Mouse (Mus musculus): ENCODE data around the gene Snx32.
"Not testable (repeated sequence)": the region's sequence is repeated elsewhere in the genome, so short reads cannot be mapped to it uniquely, and the experiment has no call there.

Snx32 gene

DNA sequence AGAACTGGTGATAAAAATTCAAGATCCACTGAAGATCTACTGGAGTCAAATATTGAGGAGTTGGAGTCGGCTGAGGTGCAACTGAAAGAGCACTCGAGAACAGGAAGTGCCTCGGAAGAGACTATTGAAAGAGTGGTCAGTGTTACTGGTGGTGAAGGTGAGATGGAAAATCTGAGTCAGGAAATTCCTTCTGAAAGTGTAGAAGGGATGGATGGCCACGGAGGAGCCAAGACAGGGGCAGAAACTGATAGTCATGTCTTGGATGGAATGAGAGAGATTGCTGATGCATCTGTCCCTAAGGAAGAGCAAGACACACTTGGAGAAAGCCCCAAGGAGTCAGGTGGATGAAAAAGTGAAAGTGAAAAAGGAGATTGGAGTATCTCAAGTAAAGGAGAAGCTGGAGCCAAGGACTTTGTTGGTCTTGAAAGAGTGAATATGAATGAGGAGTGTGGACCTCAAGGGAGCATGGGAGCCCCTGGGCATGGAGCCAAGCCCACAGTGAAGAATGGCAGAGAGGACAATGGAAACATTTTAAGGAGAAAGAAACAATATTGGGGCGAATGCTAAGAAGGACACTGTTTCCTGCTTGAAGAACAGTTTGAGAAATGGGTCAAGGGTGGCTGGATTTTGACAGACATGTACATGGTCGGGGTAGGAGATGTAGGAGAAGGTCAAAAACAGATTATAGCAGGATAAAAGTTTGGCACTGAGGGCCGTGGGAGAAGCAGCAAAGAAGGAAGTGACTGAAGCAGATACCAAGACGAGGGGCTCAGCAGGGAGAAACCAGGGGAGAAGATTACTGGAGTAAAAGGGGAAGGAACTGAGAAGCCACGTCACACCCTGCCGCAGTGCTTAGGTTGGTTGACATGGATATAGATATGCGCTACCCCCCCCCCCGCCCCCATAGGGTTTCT, 2.0 kb upstream of the Snx32 start:
- CTCF ChIA-PET: interaction anchor here (0.7 kb wide), 1 partner anchor 657 kb away, joined by 5 read pairs; no protein-coding TSS in a partner anchor

DNA sequence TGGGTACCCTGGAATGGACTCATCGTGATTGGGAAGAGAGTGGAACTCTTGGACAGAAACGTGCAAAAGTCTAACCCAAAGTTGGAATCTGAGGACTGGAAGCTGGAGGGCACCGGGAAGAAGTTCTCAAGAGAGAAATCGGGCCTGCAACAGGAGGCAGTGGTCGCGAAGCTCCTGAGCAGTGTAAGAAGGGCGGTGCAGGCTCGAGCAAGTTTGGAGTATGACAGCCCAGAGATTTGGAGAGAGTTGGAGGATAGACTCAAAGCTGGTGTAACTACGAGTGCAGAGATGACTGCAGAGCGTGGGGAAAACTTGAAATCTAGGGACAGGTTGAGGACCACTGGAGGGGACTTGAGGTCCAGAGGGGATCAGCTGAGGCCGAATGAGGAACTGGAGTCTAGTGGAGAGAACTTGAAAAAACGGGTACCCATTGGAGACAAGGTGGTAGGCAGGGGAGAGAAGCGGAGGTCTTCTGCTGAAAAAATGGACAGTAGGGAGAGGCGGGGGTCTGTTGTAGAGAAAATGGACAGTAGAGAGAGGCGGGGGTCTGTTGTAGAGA, 815 bp upstream of the Snx32 start:
- CTCF ChIA-PET: interaction anchor here (0.5 to 1.2 kb wide), 4 partner anchors 21 to 72 kb away, joined by 3 to 8 read pairs (median 3); partner anchors contain the start of genes Cfl1 and Mus81

DNA sequence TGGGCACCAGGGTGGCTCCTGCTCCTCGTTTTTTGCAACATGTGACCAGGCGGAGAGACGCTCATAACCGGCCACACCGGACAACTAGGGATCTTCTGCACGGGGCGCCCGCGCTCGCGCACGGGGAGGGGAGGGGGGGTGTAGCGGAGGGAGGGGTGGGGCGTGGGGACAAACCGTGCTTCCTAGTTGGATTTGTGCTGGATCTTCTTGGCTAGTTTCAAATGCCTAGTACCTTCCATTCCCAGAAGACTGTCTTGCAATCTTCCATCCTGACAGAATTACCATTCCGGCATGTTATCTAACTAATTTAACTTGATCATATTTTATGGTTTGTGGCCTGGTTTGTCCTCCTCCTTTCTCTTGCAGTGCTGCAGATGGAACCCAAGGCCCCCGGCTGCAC, 6.7 kb downstream of the Snx32 start, which contains the start of gene 1700020D05Rik:
Gene 1700020D05Rik, minus strand, starts transcription at position 101 of the 400 bp plus-strand sequence.
- CTCF ChIA-PET: interaction anchor here (0.6 kb wide), 1 partner anchor 1284 kb away, joined by 9 read pairs; no protein-coding TSS in a partner anchor

DNA sequence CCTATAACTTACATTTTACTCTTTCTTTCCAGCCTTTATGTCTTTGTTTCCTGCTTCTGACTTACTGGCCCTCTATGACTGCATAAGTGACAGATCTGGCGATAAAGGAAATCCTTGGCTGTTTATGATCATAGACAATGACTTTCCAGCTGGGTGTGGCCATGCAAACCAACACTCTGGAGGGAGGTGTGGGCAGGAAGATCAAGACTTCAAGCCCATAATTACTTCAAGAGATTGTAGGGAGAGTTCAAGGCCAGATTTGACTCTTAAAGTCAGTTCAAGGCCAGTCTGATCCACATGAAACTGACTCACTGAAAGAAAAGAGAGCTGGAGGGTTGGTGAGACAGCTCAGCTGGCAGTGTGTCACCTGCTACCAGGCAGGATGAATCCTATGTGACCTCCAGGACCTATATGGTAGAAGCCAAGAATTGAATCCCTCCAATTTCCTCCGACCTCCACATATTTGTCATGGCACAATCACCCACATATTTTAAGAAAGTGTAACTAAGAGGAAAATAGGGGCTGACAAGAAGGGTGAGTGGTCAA, 9.9 kb downstream of the Snx32 start:
- CTCF ChIA-PET: no interaction called here

DNA sequence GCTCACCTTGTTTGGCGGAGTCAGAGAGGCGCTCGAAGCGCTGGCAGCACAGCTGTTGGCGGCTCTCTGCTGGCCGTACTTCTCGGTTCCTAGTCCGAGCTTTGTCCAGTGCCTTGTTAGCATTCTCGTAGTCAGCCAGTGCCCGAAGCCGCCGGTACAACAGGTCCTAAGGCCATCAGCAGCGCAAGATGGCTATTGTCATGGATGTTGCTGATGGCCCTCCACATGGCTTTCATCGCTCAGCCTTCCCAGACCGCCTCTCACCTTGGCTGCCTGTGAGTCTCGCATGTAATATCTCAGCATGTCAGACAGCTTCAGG, 14.3 kb downstream of the Snx32 start:
- CTCF ChIA-PET: interaction anchor here (0.5 to 1.1 kb wide), 2 partner anchors 63 to 197 kb away, joined by 3 read pairs; no protein-coding TSS in a partner anchor

DNA sequence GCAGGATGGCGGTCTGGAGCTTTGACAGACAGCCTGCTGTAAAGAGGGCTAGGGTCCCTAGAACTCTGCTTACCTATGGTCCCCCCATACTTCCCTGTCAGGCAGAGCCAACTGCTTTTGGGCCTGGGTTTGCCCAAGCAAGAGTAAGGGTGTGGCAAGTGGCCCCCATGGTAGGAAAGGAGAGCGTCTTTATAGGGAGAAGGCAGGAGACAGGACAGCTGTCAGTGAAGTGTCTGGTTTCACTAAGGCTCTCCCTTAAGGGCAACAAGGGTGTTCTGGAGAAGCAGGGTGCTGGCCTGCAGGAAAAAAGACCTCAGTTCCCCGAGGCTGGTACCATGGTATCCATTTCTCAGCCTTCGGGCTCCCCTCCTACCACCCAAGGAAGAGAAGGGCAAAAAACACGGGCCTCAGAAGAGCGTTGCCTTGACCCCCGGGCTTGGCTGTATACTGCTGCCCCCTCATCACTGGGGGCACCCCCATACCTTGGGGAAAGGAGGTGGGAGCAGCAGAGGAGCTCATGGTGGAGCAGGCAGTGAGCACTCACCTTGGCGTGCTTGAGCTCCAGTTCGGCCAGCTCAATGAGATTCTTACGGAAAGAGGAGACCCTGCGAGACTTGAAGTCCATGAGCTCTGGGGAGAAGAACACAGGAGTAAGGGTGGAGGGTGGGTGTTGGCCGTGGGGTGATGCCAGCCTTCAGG, 14.8 kb downstream of the Snx32 start:
- CTCF ChIA-PET: interaction anchor here (0.6 to 1.1 kb wide), 3 partner anchors 15 to 250 kb away, joined by 3 to 5 read pairs (median 3); partner anchors contain the start of gene Snx32

DNA sequence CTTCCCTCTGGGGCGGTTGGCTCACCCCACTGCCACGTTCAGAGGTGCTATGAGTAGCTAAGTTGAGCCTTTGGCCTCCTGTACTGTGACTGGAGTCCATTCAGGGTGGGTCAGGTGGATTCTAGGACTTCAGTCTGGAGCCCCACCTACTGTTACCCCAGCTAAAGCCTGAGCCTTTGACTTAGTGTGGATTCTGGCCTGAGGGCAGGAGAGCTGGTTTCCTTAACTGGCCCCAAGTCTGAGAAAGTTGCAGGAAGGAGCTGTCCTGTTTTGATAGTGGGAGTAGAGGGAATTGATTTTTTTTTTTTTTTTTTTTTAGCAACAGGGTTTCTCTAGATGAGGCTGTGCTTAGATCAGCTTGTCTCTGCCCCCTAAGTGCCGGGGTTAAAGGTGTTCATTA, 16.0 kb downstream of the Snx32 start:
- CTCF ChIA-PET: no interaction called here

DNA sequence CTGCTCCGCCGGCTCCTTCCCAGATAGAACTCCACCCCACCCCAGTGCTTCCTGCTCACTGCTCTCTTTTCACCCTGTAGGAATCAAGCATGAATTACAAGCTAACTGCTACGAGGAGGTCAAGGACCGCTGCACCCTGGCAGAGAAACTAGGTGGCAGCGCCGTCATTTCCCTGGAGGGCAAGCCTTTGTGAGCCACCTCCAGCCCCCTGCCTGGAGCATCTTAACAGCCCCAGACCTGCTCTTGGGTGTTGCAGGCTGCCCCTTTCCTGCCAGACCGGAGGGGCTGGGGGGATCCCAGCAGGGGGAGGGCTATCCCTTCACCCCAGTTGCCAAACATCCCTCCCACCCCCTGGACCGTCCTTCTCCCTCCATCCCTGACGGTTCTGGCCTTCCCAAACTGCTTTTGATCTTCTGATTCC, 17.0 kb downstream of the Snx32 start:
- CTCF ChIA-PET: not testable (repeated sequence)

DNA sequence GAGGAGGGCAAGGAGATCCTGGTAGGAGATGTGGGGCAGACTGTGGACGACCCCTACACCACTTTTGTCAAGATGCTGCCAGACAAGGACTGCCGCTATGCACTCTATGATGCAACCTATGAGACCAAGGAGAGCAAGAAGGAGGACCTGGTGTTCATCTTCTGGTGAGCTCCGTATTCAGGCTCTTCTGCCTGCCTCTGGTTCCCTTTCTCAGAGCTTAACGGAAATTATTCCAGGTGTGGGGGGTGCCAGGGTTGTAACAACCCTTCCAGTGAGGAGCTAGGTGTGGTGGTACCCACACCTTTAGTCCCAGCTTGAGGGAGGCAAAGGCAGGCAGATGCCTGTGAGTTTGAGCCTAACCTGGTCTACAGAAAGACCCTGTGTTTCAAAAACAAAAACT, 17.7 kb downstream of the Snx32 start:
- CTCF ChIA-PET: no interaction called here

DNA sequence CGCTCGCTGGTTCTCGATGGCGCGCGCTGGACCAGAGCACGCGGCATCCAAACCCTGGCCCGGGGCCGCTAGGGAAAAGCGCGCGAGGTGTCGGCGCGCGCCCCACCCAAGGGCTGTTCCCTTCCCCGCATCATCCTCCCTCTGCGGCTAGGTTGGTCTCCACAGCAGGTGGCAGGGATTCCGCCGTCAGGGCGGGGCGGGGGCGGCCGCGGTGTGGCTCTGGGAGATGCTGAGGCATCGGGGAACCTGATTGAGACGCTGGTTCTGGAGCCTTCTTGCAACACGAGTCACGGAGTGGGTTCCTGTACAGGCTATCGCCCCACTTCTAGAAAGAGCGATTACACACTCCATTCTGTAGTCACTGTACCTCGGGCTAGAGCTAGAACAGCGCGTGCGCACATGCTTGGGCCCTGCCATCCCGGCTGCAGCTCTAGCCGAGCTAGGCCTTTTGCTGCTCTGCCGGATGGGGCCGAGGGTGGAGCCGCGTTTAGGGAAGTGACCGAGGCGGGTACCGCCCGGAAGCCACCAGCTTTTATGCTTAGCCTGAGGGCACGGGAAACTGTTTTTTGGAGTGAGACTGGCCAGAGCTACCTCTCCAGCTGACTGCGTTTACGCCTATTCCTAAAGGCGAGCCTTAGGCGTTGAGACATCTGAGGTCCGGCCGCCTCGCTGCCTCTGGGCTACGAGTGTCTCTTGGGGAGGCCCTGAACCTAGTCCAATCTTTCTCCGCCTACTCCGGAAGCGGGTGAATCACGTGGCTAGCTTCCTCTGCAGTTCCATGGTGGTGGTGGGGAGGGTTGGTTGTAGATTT, 19.2 kb downstream of the Snx32 start:
- CTCF ChIA-PET: no interaction called here

DNA sequence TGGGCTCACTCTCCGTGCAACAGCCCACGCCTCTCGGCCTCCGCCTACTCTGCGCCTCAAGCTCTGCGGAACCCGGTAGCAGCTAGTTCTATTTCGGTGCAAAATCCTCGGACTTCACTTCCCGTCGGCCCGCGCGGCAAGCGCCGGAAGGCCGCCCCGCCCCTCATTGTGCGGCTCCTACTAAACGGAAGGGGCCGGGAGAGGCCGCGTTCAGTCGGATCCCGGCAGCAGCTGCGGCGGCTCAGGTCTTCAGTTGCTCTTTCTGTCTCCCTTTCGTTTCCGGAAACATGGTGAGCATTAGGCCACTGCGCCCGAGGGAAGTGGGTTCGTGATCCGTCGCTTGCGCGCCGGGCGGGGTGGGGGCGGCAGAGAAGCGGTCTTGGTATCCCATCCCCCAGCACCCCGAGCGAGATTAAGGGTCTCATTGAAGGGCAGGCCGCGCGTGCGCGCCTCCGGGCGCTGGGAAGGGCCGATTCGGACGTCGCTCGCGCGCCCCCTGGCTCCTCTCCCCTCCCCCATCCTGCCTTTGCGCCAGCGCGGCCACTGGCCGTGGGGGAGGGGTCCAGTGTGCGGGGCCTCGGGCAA, 19.9 kb downstream of the Snx32 start, which contains the start of gene Cfl1:
Gene Cfl1, plus strand, starts transcription at position 143 of the 585 bp plus-strand sequence.
- CTCF ChIA-PET: interaction anchor here (1.1 kb wide), 1 partner anchor 20 kb away, joined by 3 read pairs; the partner anchor contains the start of gene Snx32

DNA sequence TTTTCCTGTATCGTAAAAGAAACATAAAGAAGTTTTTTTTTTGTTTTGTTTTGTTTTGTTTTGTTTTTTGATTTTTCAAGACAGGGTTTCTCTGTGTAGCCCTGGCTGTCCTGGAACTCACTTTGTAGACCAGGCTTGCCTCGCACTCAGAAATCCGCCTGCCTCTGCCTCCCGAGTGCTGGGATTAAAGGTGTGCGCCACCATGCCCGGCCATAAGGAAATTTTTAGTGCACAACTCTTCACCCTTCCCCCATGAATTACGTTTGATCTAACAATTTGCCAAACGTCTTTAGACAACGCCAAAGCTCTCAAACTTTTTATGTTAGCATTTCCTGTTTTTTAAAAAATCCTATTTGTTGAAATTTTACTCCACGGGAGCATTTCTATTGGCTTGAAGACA, 20.6 kb downstream of the Snx32 start:
- CTCF ChIA-PET: interaction anchor here (1.1 kb wide), 1 partner anchor 21 kb away, joined by 3 read pairs; the partner anchor contains the start of gene Snx32

DNA sequence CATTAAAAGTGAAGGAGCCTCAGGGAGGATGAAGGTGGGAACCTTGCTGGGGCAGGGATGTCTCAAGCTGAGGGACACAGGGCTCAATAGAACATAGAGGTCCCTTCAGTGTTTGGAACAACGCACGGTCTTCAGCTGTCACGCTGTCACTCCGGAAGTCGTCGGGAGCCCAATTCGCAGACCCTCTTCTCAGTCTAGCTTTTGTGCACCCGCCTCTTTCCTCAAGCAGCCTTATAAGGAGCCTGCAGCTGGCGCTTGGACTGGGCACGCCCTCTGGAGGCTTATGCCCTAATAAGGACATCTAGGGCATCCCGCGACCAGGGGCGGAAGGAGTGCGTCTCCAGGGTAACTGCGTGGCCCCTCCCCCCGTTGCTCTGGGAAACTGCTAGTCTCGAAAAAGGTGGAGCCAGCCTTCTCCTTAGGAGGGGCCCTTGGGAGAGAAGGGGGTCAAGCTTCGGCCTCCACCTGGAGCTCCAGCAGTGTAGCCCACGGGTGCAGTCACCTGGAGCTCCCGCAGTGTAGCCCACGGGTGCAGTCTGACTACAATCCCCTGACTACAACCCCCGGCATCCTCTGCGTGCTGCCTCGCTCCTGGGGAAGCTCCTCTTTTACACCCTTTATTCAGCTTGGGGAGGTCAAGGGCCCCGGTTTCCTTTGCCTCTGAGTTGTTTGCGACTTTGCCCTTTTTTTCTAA, 21.3 kb downstream of the Snx32 start:
- CTCF ChIA-PET: interaction anchor here (0.5 to 1.1 kb wide), 3 partner anchors 22 to 557 kb away, joined by 3 to 12 read pairs (median 3); partner anchors contain the start of gene Snx32

DNA sequence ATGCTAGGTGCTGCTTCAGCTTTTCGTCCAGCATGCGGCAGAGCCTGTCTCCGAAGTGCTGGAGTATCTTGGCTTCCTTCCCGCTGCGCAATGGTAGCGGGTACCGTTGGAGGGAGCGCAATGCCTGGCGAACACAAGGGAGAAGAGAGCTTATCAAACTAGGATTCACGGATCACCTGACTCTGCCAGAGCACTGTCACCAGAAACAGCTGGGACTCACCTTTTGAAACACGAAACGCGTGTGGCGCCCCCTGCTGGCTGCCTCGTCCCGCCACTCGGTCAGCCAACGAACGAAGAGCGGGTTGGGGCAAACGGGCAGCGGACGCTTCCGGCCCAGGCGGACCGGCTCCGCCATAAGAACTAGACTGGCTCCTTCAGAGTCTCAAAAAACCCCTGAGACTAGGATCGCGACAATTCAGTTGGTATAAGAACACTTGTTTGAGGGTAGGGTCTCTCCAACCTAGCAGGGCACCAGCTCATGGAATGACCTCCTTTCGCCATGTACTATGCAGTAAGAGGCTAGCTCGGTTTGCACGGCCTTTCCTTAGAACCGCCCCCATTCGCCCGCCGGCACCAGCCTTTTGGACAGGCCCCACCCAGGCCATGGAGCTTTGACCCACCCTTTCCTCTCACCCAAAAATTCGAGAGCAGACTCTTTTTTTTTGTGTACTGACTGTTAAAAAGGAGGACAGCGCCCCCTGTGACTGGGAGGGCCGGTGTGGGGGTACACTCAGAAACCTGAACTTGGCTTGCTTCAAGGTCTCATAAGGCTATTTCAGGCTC, 22.4 kb downstream of the Snx32 start, which contains the start of gene Mus81:
Gene Mus81, minus strand, starts transcription at position 635 of the 783 bp plus-strand sequence.
- CTCF ChIA-PET: interaction anchor here (0.7 to 1.7 kb wide), 6 partner anchors 14 to 55 kb away, joined by 3 to 9 read pairs (median 4); partner anchors contain the start of genes Efemp2 and Snx32

DNA sequence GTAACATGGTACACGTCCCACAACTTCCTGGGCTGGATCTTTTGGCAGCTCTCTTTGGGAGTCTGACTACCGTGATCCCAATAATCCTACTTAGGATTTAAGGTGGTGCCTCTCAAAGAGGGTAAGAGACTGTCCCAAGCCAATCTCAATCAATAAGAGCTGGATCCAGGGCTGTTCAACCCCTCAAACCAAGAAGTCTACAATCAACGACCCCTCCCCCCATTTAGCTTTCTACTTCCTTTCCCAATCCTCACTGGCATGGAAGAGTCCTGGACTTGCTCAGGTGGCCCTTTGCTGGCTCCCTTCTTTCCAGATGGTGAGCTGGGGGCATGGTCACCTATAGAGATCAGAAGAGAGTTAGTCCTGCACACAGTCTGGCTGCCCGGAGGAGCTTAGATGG, 23.6 kb downstream of the Snx32 start:
- CTCF ChIA-PET: interaction anchor here (0.9 to 1.7 kb wide), 3 partner anchors 13 to 54 kb away, joined by 4 to 9 read pairs (median 5); partner anchors contain the start of gene Efemp2

DNA sequence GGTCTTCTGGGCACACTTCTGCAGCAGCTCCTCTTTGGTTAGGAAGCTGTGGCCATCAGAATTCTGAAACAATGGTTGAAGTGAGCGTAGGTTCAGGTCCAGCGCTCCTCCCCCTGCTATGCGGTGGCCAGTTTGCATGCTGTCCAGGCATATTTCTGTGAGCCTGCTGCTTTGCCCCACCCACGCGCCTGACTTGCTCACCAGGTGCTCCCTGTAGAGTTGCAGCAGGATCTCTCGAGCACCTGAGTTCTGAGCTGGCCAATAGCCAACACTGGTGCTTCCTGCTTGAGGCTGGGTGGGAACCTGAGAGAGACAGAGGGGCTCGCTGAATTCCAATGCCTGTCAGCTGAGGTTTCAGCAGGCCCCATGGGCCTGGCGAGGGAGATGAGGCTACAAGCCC, 24.1 kb downstream of the Snx32 start:
- CTCF ChIA-PET: no interaction called here

DNA sequence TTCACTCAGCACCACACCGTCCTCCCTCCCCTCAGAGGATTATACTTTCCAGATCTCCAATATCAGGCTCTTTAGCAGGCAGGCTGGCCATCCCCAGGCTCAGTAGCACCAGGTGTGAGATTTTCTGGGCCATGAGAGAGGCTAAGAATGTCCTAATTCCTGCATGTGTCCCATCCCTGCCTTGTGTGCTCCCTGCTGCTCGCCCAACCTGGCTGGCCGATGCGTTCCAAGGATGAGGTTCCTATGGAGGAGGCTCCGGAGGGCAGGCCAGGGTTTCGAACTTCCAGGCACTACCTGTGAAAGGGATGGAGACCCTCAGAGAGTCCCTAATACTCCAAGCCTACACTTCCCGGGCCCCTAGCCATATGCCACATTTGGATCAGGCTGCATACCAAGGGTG, 24.5 kb downstream of the Snx32 start:
- CTCF ChIA-PET: no interaction called here

DNA sequence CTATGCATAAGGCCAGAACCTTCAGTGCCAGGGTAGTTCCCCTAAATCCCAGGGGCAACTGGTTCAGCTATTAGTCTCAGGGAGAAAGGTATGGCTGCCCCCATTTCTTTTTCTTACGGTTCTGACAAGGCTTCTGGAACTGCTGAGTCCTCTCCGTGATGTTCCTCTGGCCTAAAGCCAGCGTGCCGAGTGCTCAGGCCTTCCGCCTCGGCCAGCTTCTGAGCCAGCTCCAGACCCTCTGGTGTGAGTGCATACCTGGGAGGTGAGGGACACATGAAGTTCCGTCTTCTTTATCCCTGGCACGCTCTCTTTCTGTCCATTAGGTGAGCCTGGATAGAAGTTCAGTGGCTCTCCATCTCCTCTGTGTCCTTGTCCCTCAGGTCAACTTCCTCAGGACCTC, 25.0 kb downstream of the Snx32 start:
- CTCF ChIA-PET: no interaction called here

DNA sequence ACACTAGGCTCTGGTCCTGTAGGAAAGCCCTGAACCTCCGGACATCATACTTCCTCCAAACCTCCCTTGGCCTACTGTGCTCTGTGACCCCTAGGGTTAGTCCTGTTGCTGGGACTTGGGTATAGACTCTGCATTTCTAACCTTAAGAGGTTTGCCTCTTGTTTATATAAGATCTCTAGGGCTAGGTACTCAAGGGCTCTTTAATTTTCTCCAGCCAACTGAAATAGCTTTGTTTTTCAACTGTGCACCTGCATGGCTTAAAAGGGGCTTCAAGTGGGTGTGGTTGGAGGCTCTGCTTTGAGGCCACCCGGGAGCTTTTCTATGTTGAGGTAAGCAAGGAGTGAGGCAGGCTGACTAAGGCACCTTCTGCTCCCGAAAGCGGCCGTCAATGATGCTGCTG, 25.8 kb downstream of the Snx32 start:
- CTCF ChIA-PET: no interaction called here
